Mouse (Mus musculus) neutrophil, adult 5-6 weeks (primary cell): ENCODE measurements around the gene Kcnip1. TPM values are rescaled to one million over a fixed set of nuclear protein-coding genes. Genes with fewer than 3 reads are reported as not detected.

Source experiments
- ATAC-seq: fragments of 151-379, 151-347 bp; 2 replicates; pipeline ENCODE4 v1.8.0; 2017; ENCODE audit warnings: mild to moderate bottlenecking, moderate TSS enrichment; ENCODE audit not compliant: insufficient number of reproducible peaks, poor library complexity, low FRiP score, severe bottlenecking; ENCODE audit errors: extremely low read depth
- total RNA-seq: library from RNA; stranded (forward); fragments of 200-1000 nt; gene quantifications from 2 replicates; pipeline ENCODE4 v1.2.3, GENCODE M21; 2017

Kcnip1 gene
- total RNA-seq, 1 experiment from 2014 or later: not detected

DNA sequence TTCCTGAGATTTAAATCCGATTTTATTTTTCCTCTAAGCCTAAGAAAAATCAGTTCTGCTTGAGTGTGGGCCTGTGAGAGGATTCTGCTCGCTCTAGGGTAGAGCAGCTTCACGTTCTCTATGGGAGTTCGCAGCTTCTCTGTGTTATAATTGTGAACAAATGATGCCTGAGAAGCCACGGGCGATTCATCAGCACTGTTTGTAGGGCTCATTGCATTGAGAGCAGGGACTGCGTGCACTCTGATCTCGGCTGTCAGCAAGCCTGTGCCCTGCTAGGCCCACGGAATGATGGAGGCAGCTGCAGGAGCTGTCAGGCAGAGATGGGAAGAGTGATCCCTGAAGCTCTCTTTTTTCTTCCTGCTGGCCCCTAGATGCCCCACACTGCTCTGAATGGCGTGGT lies 5.3 kb upstream of the Kcnip1 start:
- no peak for ATAC-seq

DNA sequence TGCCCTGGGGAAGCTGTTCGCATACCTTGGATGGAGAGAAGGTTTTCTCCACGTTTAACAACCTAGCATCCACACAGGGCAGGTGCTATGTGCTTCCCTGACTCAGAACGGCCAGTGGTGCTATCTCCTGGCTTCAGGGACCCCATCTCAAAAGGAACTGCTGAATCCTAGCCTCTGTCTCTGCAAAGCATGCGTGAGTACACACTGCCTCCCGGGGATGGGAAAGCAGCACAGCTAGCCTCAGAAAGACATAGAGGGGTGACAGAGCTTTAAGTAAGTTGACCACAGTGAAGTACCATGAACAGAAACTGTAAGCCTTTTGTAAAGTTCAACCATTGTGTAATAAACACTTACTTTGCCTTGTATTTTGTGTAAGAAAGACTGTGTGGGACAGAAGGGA lies 544 bp upstream of the Kcnip1 start:
- ATAC-seq: no peak

DNA sequence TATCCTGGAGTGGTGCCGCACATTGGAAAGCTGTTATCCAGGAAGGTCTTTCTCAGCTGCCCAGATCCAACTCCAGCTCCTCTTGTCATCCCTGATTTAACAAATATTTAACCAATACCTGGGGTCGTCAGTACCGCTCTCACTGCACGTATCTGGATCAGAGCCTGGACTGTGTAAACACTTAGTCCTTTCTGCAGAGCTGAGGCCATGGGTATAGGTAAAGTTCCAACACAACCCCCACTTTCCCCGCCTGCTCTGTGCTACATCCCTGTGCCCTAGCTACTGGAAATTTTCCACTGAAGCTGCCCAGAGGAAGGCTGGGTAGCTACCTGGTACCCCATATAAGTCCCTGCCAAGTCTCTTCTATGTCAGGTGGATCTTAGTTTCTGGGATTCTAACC lies 3.0 kb downstream of the Kcnip1 start:
- no peak for ATAC-seq

DNA sequence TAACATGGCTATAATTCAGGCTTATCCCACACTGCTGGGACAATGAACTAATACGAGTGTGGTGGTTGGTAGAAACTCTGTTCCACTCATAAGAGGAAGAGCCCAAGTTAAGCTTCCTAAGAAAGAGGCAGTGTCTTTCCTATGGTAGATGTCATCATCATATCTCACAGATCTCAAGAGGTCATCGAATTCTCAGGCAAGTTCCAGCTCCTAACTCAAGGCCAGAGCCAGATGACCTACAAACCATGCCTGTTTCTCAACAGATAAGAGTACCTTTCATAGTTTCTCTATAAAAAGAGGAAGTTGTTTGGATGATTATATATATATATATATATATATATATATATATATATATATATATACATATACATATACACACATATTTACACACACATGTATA lies 6.4 kb downstream of the Kcnip1 start:
- ATAC-seq: no peak

DNA sequence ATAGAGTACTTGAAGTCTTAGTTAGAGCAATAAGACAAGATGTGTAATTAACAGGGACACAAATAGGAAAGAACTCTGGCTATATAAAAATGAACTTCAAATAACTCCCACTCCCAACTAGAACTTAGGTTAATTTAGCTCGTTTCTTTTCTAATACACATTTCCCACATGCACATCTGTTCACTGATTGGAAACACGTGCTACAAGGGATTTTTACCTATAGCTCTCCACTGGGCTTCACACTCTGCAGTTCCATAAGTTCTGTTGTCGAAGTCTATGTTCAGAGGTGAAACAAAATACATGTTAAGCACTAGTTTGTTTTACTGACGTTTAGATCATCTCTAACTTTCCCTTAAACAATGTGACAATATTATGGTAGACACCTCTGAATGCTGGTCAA lies 12.8 kb downstream of the Kcnip1 start:
- no peak for ATAC-seq

DNA sequence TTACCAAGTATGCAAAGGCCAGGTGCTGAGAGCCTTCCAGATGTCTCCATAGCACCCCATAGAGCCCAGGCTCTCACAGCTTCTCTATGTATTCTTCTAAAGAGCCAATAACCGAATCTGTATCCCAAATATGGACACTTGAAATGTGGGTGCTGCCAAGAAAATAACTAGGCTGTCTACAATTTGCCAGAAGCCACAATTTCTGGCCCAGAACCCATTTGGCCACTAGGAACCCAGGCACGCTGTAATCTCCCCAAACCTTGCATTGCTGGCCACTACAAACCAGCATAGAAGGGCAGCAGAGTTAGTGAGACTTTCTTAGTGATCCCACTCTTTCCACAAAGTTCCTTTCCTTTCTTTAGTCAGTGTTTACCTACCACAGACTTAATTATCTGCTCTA lies 17.8 kb downstream of the Kcnip1 start:
- no peak for ATAC-seq

DNA sequence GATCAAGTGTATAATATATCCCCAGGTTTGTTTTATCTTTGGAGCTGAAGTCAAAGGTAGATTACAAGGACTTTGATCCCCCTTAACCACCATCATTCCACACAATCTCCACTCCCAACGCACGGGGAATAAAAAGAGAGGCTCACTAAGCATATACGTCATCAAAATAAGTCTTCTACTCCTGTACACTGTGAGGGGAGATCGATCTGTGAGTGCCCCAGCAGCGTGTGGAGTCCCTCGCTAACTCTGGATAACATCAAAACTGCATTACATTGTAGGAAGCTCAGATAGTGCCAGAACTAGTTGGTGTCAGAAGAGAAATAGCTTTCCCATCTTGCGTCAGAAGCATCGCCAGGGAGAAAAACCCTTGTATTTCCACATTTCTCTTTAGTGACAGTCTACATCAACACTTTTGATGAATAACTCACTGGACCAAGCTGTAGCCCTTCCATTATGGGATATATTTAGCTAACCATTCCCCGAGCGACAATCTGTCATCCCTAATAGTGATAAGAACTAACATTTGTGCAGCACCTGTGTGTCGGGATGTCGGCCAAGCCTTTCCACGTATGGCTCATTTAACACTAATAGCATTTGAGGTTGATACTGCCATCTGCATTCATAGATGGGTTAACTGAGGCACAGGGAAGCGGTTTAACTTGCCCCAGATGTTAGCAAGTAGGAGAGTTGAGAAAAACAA lies 18.5 kb downstream of the Kcnip1 start:
- no peak for ATAC-seq

DNA sequence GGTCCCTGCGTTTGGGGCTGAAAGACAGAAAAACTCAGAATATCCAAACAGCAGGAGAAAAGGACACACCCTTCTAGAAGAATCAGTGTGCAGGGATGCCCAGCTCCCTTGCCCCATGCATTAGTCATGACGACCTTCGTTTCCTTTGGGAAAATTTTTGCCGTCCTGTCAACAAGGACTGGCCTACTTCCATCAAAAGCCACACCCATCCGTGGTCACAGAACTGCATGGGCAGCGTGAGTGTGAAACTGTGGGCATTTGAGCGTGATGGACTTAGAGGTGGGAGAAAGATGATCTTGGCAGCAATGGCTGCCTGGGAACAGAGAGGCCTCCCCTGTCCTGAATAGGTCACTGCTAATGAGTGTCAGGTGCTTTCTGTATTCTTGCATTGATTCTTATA lies 20.8 kb downstream of the Kcnip1 start:
- no peak for ATAC-seq

DNA sequence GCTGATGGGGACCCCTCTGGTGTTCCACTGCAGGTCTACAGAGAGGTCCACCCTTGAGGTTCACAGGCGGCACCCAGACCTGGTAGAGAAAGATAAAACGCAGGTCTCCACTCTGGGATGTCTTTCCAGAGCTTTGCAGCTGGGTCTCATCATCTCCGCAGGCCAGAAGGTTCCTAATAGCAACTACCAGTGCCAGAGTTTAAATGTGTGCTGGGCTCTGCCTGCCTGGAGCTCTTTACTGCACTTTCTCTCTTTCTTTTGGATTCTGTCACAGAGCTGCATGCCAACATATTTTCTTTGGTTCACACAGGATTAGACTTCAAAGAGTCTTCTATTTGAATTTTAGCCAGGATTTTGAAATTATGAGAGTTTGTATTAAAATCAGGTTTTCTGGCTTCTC lies 23.8 kb downstream of the Kcnip1 start:
- ATAC-seq: no peak

DNA sequence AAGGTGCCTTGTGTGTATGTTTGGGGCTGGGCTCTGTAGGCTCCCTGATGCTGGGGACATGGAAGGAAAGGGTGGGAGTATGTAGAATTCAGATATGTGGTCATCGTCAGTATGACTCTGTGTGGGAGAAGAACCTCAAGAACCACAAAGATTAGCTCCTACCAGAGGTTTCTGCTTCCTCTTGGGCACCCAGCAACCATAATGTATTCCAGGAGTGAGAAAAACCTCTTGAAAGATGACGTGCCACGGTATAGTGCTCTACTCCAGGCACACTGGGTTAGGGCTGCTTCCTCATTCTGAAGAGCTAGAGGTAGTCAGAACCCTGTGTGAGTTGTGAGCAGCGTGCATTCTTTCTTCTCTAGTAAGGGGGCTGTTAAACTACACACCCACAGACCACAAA lies 25.2 kb downstream of the Kcnip1 start:
- ATAC-seq: no peak

DNA sequence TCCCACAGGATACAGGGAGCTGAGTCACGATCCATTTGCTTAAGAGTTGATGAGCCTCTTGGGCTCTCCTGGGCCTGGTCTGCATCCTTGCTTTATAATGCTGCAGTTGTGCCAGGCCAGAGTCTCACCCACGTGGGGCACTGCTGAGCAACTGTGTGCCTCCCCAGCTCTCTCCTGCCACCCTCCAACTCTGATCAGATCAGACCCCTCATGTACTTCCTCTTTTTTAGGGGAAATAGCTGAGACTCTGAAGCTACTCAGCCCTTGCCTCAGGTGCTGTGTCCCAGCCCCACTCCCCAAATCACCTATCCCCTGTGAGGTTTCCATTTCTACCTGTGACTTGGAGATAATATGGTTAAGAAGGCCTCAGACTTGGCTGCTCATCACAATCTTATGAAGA lies 27.6 kb downstream of the Kcnip1 start:
- ATAC-seq: 0 out of 2 replicates have a peak, but pooled peaks have one; percentile 21

DNA sequence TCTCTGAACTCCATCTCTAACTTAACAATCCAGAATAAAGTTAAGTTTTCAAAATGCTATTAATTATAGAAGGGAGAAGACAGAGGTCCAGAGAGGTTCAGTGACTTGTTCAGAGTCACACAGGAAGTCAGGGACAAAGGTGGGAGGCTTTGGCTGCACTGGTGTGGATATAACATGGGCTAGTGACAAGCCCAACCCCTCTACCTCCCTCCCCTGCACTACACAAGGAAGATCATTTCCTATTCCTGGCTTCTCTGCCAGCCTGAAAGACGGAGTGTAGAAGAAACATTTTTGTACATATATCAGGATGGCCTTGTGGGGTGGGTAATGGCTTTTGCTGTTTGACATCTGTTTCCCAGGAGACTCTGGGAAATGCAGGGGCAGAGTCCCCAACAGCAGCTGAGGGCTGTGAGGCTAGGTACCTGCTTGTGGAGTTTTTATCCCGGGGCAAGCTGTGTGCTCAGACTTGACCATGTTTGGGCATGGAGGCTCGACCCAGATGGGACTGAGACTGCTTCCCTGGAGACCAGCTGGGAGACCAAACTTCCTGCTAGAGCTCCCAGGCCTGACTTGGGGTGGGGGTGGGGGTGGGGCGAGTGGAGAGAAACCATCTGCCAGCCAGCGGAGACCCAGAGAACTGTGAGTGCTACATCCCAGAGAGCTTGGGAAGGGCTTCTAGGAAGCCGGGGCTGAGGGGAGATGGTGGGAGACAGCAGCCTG lies 30.1 kb downstream of the Kcnip1 start, which contains the start of gene Kcnmb1:
Gene Kcnmb1, plus strand, starts transcription at position 326 of the 720 bp plus-strand sequence.
- no peak for ATAC-seq

DNA sequence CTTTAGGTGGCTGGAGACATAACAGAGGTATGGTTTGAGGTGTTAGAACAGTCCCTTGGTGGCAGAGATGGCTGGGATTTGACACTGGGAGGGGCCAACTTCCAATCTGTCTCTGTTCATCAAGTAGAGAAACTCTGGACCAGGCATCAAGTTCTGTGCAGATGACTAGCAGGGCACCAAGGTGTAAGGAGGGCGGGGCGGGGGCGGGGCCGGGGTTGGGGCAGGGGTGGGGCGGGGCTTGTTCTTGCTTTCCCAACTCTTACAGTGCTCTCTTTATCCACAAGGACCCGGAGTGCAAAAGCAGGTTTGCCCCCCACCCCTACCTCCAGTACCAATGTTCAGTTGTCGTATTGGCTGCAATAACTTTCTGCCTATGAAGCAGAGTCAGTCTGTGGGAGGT lies 30.8 kb downstream of the Kcnip1 start:
- ATAC-seq: no peak

DNA sequence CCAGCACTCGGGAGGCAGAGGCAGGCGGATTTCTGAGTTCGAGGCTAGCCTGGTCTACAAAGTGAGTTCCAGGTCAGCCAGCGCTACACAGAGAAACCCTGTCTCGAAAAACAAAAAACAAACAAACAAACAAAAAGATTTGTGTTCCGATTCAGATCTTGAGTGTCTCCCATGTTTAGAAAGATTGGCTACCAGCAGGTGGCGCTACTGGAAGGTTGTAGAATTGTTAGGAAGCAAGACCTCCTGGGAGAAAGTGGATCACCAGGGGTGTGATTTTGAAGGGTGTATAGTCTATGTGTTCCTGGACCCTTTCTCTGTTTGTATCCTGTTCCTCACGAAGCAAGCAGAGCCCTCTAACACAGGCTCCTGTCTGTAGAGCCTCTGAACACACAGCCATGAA lies 34.2 kb downstream of the Kcnip1 start:
- ATAC-seq: no peak

DNA sequence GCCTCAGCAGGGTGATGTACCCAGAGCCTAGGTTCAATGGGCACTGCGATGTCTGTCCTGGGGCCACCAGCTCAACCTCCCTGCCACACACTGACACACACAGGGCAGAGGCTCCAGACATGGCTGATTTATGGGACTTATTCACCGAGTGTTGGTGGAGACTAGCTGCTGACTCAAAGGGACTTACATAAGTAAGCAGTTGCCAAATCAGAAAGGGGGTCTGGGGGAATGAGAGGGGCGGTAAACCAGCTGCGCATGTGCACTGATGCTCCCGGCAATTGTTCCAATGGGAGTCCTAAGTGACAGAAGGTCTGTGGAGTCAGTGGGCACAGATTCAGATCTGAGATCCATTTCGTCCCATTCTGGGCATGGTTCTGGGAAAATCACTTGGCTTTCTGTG lies 35.4 kb downstream of the Kcnip1 start:
- no peak for ATAC-seq

DNA sequence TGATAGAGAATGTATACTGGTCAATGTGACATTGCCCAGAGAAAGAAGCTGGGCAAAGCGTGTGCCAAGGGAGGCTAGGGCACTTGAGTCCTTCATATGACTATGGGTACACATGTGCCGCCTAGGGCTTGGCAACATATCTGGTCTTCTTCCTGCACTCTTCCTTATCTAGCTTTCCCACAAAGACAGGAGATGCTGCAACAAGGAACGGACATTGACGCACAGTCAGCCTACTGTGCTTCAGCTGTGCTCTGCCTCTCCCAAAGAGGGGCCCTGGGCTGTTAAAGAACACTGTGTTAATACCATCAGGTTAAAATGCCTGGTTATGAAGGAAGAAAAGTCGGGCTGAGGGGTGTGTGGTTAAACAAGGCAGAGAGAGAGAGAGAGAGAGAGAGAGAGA lies 36.3 kb downstream of the Kcnip1 start:
- no peak for ATAC-seq

DNA sequence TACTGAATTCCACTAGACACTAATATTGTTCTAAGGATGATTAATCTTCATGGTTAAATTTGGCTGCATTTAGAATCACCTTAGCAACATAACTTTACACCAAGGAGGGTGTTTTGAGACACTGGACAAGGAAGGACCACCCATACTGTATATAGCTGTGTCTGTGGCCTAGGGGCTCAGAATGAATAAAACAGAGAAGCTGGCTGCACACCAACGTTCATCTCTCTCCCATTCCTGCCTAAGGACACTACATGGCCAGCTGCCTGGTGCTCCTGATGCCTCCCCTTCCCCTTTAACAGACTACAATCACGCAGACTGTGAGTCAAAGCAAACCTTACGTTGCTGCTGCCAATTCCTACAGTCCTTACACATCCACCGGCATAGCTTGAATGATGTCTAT lies 37.0 kb downstream of the Kcnip1 start:
- ATAC-seq: no peak

DNA sequence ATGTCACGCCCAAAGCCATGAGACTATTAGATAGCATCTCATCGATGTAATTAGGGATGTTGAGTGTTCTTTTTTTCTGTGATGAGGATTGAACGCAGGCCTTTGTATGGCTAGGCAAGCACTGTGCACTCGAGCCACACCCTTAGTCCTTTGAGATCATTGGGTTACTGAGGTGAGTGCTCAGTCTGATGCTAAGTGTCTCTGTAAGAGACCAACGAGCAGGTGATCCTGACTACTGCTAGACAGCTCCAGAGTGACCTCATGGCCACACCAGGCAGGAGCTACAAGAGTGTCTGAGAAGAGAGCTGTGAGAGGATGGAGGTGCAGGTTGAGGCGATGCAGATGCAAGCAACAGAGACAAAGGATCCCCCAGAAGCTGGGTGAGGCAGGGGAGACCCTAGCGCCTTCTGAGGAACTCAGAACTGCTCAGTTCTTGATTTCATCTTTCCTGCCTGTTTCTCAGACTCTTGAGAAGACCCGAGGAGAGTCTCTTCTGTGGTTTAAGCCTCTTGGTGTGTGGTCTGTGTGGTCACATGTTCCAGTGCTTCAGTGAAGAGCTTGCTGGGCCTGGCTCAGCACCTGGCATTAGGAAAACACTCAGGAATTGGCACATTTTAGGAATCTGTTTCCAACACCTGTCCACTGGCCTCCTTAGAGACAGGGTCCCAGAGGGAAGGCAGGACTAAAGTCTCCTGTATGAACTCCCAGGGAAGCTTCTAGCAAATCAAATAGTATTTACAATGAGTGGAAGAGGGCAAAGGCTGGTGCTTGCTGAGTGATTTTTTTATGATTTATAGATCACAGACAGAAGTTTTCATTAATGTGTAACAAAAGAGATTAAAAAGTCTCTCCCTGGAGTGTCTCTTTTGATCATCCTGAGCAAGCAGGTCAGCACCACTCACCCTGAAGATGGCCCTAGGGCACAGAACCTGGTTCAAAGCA lies 41.0 kb downstream of the Kcnip1 start:
- ATAC-seq: no peak

DNA sequence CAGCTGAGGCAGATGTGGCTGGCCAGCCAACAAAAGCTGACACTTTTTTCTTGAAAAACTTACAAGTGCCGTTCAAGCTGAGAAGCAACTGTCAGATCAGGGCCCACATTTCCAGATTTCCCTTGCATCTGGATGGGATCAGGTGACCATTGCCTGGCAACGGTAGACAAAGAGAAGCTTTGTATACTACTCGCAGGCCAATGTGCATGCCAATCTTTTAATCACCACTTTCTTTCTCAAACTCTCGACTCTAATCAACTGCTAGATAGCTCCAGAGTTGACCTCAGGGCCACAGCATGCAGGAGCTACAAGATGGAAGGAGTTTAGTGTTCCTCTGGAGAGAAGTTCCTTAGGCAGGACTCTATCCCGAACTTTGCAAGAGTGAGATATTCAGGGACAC lies 41.8 kb downstream of the Kcnip1 start:
- no peak for ATAC-seq

DNA sequence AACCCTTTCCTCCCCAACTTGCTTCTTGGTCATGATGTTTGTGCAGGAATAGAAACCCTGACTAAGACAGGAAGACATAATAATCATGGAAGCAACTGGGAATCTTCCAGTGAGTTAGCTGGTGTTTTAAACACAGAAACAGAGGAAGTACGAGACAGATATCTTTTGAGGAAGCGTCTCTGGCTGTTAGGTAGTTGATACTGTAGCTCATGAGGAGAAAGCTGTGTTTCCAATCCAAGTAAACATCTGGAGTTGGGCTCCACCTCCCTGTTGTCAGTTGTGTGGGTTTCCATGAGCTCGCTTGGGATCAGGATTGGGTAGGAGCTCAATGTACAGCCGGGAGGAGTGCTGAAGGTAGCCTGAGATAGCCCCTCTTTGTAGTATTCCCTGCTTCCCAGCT lies 46.5 kb downstream of the Kcnip1 start:
- ATAC-seq: no peak
